Mouse (Mus musculus) cerebellum, adult 9-10 months (tissue): ENCODE data around the gene Ccdc43.
A peak's percentile ranks its signal among the peaks of the same experiment; 100 is the strongest.
"Not testable (repeated sequence)": the region's sequence is repeated elsewhere in the genome, so short reads cannot be mapped to it uniquely, and the experiment has no call there.

Source experiments
- DNase-seq: peaks from one replicate; pipeline ENCODE4 v3.0.0; 2022

The Ccdc43 gene

GRCm38 (mm10) chr11:102697338-102698017 is at the start of gene Ccdc43:
Gene Ccdc43, minus strand, starts transcription at chr11:102697782.
- peak; percentile 84 for DNase-seq

DNA sequence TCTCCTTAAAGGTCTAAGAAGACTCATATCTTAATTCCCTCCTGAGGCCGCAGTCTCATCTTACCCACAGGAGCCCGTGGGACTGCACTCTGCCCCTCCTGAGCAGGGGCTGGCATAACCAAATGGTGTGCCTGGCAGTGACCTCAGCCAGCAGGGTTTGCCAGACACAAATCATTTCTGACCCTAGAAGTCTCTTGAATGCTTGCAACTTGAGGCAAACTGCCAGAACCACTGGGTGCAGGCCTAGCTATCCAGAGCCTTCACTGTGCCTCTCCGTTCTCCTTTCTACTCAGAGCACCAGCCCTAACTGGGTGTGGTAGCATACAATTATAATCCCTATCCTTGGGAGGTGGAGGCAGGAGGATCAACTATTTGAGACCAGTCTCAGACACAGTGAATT is 47.2 kb upstream of the Ccdc43 start:
- DNase-seq = peak; percentile 53

DNA sequence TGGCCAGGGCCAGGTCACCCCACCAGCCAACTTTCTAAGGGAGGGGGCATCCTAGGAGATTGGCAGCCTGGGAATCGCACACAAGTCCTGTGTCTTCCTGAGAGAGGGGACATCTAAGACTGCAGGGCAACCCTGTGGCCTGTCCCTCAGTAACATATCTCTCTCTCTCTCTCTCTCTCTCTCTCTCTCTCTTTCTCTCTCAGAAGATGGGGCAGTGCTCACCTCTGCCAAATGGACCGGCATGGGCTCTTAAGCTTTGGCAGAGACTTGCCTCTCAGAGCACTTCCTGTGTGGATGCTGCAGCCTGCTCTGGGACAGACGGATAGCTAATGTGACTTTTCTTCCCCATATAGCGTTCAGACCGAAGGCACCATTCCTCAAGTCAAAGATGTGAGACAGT is 45.3 kb upstream of the Ccdc43 start:
- peak; percentile 51 for DNase-seq

- peak; percentile 70 for DNase-seq
These were observed 44.5 kb upstream of the Ccdc43 start for GRCm38 (mm10) chr11:102742066-102742465.

- peak; percentile 94 for DNase-seq
These were observed 43.8 kb upstream of the Ccdc43 start for GRCm38 (mm10) chr11:102741129-102741950.

DNA sequence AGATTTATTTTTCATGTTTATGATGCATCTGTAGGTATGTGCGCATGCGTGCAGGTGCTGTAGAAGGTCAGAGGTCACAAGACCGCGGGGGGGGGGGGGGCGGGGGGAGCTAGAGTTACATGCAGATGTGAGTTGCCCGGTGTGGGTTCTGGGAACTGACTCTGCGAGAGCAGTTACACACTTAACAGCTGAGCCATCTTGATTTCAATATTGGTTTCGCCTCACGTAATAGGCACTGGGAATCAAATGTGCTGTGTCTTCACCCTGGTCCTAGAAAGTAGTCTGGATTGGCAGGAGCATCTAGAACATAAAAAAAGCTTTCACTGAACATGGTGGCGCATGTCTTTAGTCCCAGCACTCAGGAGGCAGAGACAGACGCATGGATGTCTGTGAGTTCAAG is 43.1 kb upstream of the Ccdc43 start:
- peak; percentile 56 for DNase-seq

DNA sequence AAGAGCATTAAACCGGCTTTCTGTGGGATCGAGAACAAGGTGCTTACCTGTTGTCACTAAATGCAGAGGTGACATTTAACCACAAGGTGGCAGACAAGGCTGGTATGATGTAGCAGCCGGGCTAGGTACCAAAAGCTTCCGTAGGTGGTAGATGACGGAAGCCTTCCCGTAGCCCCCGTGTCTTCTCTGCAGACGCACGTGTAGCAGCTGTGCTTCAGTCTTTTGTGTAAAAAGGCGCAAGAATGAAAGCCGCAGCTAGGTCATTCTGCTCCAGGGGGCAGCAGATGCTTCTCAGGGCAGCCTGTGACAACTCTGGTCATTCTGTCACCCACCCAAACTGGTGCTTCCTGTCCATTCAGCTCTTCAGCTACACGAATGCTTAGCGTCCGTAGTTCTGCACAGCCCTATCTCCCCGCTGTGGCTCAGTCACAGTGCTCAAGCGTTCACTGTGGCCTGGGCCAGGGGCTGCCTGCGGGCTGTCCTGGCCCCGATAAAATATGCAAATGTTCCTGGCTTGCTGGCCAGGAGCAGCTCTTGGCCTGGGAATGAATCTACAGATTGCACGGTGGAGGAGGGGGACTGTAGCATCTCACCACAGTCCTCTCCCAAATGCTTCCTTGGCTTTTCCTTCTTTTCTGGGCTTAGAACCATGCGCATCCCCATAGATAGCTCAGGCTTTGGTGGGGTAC is 41.8 kb upstream of the Ccdc43 start:
- DNase-seq = peak; percentile 95

DNA sequence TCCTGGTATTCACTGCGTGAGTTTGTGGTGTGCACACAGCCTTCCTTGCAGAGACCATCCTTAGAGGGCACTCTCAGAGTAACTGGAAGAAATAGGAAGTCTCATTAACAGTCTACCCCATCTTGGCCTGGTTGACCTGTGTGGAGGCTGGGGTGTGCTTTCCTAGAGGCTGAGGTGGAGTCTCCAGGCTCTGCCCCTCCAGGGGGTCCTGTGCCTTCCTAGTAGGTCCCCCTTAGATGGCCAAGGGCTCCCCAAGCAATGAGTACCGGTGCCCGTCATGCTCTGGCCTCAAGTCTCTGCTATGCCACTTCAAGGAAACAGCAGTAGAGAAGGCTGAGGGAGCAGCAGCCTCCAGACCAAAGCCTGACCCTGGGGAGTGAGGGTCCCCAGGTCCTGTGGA is 40.5 kb upstream of the Ccdc43 start:
- DNase-seq = no peak

DNA sequence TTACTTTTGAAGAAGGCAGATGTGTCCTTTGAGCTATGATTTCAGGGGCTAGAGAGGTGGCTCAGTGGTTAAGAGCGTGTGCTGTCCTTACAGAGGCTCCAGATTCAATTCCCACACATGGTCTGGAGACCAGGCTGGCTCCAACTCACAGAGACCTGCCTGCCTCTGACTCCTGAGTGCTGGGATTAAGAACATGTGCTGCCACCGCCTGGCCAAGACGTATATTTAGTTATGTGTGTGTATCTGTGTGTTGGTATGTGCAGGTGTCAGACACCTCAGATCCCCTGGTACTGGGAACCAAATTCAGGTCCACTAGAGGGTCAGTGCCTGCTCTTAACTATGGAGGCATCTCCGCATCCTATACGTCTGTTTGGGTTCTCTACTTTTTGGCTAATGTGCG is 37.4 kb upstream of the Ccdc43 start:
- no peak for DNase-seq

DNA sequence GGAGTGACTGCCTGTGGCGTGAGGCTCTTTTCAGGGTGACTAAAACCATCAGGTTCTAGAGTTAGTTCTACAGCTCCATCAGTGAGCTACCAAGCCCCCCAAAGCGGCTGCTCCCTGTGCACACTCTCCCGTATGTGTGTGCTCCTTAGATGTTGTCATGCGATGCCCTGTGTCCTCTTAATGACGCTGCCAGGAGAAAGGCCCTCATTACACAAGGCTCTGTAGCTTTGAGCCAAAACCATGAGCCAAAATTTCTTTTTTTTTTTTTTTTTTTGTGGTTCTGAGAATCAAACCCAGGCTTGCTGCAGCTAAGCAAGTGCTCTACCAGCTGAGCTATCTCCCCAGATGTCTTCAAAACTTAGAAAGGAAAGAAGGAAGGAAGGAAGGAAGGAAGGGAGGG is 35.6 kb upstream of the Ccdc43 start:
- DNase-seq = no peak

- peak; percentile 75 for DNase-seq
These were observed 33.8 kb upstream of the Ccdc43 start for GRCm38 (mm10) chr11:102731366-102731765.

GRCm38 (mm10) chr11:102729835-102730234 is 32.3 kb upstream of the Ccdc43 start:
- no peak for DNase-seq

GRCm38 (mm10) chr11:102728614-102729013 is 31.0 kb upstream of the Ccdc43 start:
- peak; percentile 84 for DNase-seq

- no peak for DNase-seq
These were observed 28.0 kb upstream of the Ccdc43 start for GRCm38 (mm10) chr11:102725574-102725973.

DNA sequence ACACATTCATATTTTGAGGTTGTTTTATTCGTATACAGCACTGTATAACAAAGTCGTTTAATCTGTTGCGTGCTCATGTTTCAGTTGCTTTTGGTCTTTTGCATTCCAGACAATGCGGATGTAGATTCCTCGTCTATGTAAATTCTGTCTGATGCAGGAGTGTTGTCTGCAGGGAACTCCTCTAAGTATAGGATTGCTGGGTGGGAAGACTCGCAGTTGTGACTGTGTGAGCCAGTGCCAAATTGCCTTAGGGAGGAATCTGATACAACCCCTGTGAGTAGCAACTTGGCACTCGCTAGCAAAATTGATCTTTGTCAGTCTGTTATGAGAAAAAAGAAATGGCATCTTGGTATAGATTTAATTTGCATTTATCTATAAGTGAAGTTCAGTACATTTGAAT is 18.6 kb upstream of the Ccdc43 start:
- no peak for DNase-seq

DNA sequence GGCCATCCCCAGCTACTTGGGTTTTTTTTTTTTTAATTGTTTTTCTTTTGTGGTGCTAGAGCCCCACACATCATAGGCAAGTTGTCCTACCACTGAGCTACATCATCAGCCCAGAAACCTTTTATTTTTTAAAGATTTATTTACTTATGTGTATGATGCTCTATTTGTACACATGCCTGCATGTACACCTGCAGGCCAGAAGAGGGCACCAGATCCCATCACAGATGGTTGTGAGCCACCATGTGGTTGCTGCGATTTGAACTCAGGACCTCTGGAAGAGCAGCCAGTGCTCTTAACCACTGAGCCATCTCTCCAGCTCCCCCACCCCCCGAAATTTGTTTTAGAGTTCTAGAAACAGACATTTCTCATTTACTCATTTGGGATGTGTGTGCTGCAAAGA is 17.0 kb upstream of the Ccdc43 start:
- not testable (repeated sequence) for DNase-seq

- no peak for DNase-seq
These were observed 14.8 kb upstream of the Ccdc43 start for GRCm38 (mm10) chr11:102712411-102712810.

DNA sequence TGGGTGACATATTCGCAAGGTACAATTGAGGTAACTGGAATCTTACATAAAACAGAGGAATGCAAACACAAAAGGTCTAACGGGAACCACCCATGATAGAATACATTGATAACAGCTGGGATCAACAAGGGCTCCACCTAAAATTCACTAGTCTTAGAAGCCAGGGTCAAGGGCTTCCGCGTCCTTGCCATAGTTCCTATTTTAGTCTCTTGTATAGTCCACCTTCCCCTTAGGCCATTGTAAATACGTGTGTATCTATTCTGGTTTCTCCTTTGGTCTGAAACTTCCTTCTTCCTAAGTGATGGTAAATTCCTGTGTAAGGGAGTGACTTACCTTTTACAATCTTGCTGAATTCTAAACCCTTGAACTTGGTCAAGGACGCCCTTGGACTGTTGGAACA is 4.6 kb upstream of the Ccdc43 start:
- not testable (repeated sequence) for DNase-seq

DNA sequence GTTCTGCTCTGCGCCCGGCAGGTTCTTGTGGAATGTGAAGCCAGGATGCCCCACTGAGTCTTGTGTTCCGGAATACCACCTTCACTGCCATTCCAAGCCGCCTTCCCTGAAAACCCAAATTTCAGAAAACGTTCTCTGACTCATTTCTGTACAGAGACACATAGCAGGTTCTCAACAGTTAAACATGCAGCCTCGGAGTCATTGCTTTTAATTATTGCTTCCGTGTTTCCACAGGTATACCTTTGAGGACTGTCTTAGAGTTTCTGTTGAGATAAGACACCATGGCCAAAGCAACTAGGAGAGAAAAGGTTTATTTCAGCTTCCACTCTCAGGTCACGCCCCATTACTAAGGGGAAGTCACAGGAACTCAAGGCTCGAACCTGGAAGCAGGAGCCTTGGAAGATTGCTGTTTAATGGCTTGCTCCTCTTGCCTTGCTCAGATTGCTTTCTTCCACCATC is 465 bp upstream of the Ccdc43 start:
- no peak for DNase-seq

- no peak for DNase-seq
These were observed 2.3 kb downstream of the Ccdc43 start for GRCm38 (mm10) chr11:102695289-102695688.

GRCm38 (mm10) chr11:102690162-102690561 is 7.4 kb downstream of the Ccdc43 start:
- peak; percentile 84 for DNase-seq

DNA sequence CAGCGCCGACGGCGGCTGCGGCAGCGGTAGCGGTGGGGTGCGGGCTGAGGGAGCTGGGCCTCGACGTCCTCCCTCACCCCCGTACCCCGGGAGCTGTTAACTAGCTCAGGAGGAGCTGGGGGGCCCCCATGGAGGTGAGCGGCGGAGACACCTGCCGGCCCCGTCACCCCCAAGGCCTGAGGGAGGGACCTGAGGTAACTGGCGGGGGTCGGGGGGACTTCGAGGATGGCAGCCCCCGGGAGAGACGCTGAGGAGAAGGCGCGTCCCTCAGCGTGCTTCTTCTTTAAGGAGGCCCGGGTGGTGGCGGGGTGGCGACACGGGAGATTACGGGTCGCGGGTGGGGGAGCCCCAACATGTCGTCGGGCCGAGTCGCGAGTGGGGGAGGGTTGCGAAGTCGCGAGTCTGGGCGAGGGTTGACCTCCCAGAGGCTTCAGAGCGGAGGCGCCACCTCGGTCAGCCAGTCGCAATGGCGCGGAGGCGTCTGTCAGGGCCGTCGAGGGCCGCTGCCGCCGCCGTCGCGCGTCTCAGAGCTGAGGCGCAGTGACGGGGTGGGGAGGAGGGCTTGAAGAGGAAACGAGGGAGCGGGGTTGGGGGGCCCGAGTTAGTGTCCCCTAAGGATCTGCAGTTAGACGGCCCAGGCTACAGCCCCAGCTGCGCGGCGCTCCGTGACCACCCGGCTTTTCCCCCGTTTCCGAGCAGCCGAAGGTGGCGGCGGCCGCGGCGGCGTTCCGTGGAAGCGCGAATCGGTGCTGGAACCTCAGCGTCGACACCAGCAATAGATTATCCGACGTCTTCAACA is 31.7 kb downstream of the Ccdc43 start:
- DNase-seq = no peak

GRCm38 (mm10) chr11:102665151-102665550 is 32.4 kb downstream of the Ccdc43 start:
- no peak for DNase-seq
